Mouse (Mus musculus) frontal cortex, postnatal 14 days (tissue): ENCODE measurements at regions not wholly inside any gene's neighbourhood (a gene's known extent, or its start where the extent isn't known, plus 50 kb on each side); places are given as distances from the start of the nearest gene placed in this dataset.

Experiments used
- DNase-seq, 2 experiments: peaks; one replicate each; pipeline ENCODE4 v3.0.0; 2022; ENCODE audit warnings: low spot score in 2 of 2

DNA sequence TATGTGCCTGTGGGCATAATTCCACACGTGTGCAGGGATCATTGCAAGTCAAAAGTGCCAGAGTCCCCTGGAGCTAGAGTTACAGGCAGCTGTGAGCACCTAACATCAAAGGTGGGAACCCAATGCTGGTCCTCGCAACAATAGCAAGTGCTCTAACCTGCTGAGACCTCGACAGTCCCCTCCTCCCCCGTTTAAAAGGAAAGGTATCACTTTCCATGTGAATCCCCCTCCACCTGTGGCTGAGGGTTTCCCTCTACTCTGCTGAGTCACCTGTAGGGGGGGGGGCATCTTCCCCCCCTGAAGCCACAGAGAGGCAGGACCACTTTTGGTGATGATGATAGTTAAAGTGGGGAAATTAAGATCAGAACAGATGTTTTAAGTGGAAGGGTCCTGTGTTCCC lies 133.4 kb upstream of the Foxn2 start:
- DNase-seq = no peak

DNA sequence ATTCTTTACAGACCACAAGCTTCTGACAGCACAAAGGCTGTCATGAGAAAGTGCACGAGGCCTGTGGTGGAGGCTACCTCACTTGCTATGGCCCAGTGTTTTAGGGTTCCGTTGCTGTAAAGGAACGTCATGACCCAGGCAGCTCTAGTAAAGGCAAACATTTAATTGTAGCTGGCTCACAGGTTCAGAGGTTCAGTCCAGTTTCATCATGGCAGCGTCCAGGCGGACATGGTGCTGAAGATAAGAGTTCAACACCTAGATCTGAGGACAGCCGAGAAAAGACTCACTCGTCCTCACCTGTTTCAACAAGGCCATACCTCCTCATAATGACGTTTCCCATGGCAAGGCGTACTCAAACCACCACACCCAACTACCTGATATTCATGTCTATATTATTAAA lies 132.7 kb upstream of the Foxn2 start:
- DNase-seq = no peak

DNA sequence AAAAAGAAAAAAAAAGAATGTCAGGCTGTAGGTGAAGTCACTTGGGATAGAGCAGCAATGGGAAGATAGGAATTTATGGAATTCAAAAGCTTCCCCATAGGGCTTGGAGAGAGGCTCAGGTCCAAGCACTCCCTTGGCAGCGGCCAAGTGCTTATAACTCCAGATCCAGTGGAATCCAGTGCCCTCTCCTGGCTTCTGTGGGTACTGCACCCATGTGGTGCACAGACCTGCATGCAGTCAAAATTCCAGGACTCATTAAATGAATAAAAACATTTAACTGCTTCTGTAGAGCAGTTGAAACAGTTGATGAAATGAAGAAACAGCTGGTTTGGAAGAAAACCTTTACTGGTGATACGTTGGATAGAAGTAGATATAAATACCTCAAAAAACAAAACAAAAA lies 127.6 kb upstream of the Foxn2 start:
- no peak for DNase-seq

- no peak for DNase-seq
Measured at GRCm38 (mm10) chr17:88316213-88316967, 124.1 kb upstream of the Foxn2 start.

DNA sequence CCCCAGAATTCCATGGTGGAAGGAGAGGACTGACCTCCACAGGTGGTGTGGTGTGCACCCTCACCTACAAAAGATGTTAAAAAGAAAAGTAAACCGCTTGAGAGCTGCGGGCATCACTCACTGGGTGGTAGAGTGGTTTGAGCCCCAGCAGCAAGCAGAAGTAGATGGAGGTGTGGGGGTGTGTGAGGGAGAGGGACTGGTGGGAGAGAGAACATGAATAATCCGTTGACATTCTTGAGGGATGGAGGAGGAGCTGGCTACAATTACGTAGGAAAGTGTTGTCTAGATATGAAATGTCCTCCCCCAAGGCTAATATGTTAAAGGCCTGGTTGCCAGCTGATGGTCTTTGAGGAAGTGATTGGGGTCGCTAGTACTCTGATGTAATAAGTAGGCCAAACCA lies 123.2 kb upstream of the Foxn2 start:
- DNase-seq = no peak

DNA sequence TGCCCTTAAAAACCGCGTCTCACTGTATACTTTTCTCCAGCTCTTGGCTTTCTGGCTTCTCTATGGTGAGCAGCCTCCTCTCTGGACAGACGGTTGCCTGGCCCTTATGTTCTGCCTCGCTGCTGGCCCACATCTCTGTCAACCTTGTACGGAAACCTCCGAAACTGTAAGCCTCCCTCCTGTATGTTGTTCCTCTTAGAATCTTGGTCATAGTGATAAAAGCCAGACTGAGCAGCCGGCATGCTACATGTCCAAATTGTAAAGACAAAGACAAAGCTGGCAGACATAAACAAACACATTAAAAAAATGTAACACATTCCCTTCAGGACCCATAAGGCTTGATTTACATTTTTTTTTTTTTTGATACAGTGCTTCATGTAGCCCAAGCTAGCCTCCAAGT lies 122.7 kb upstream of the Foxn2 start:
- no peak for DNase-seq

- DNase-seq = no peak
Measured at GRCm38 (mm10) chr17:88318207-88318791, 122.2 kb upstream of the Foxn2 start.

GRCm38 (mm10) chr17:88318936-88319335 lies 121.6 kb upstream of the Foxn2 start:
- no peak for DNase-seq

- DNase-seq = no peak
Measured at GRCm38 (mm10) chr17:88320686-88321085, 119.8 kb upstream of the Foxn2 start.

DNA sequence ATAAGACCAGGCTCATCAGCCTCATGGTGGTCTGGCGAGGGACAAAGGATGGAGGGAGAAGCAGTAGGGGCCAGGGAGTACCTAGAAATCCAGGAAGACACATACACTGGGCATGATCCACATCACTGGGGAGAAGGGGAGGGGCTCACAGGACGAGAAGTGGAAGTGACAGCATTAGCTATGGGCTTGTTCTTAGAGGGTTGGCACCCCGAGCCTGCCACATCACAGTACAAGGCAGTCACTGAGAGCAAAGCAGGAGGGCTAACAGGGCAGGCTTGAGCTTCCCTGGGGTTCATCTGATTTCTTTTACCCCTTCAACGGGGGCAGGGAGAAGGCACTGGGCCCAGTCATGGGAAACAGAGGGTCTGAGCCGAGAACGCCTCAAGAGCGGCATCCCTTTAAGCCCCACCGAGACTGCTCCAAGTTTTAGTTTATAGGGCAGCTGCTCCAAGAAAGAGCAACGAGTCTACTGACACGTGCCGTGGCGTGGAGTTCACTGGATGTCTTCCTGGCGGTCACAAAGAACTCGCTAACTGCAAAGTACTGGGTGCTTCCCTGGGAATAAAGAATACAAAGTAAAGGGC lies 115.1 kb upstream of the Foxn2 start:
- no peak for DNase-seq

- no peak for DNase-seq
Measured at GRCm38 (mm10) chr17:88325910-88326739, 114.4 kb upstream of the Foxn2 start.

DNA sequence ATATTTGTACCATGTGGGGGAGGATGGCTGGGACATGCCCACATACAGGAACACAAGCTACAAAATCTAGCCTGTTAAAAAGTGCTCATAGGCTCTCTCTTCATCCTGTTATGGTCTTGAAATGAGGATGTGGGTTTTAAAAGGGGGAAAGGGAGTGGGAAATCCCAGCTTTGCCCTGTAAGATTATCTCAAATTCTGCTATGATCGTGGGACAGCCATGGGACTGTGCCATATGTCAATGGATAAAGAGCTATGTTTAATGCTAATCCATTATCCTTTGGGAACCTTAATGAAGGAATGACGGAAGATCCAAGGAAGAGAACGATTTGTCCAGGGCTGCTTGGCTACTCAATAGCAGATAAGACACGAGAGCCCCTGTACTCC lies 113.8 kb upstream of the Foxn2 start:
- no peak for DNase-seq

GRCm38 (mm10) chr17:88327791-88328190 lies 112.7 kb upstream of the Foxn2 start:
- no peak for DNase-seq

GRCm38 (mm10) chr17:88328807-88329206 lies 111.7 kb upstream of the Foxn2 start:
- no peak for DNase-seq

DNA sequence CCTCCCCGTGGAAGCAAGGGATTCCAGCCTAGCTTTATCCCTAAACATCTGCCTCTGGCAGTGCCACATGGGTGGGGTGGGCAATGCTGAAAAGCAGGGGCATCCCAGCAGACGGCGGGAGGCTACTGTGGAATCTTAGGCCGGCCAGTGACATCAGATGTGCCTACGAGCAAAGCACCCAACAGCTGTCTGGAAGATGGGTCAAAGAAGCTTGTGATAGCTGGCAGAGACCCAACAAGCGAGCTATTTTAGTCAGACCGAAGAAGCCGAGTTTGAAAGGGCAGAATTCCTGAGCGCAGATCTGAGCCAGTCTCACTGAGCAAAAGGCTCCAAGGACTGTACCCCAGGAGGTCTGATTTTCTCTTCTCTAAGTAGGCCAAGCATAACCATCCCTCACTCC lies 110.8 kb upstream of the Foxn2 start:
- DNase-seq = peak; percentile 26 to 32

DNA sequence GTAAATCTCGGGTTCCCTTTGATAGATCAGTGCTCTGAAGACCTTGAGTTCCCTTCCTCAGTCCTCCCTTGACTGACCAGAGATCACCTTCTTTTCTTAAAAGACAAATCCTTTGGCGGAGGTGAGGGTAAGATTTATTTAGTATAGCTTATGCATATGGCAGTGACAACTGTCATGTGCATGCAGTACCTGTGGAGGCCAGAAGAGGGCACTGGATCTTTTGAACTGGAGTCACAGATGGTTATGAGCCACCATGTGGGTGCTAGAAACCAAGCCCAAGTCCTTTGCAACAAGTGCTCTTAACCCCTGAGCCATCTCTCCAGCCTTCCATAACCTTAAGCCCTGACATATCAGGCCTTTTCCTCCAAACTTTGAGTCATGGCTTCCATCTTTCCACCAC lies 110.4 kb upstream of the Foxn2 start:
- no peak for DNase-seq

- DNase-seq = no peak
Measured at GRCm38 (mm10) chr17:88333816-88334215, 106.7 kb upstream of the Foxn2 start.

- DNase-seq = no peak
Measured at GRCm38 (mm10) chr17:88335271-88335670, 105.2 kb upstream of the Foxn2 start.

GRCm38 (mm10) chr17:88336140-88336769 lies 104.3 kb upstream of the Foxn2 start:
- peak in 1 of 2 experiments; percentile 24 for DNase-seq

GRCm38 (mm10) chr17:88337649-88338404 lies 102.7 kb upstream of the Foxn2 start:
- DNase-seq = no peak

- DNase-seq = no peak
Measured at GRCm38 (mm10) chr17:88341141-88341540, 99.4 kb upstream of the Foxn2 start.
